Mouse (Mus musculus) midbrain, embryonic 13.5 days (tissue): ENCODE results near the gene Vmn1r55. TPM values are rescaled to one million over a fixed set of nuclear protein-coding genes. Genes with fewer than 3 reads are reported as not detected.

ENCODE experiments used
- ATAC-seq: fragments of 200-750 bp; cut with Nextera tagmentation; 2 replicates; pipeline ENCODE4 v1.8.0; 2017; ENCODE audit warnings: mild to moderate bottlenecking, moderate TSS enrichment, moderate library complexity
- H3K27ac ChIP-seq: fragments of 300-500 bp; sonication (generic); 2 replicates; pipeline ENCODE4 v1.5.1; 2015; ENCODE audit warnings: inconsistent platforms, mild to moderate bottlenecking, moderate library complexity
- H3K27me3 ChIP-seq: fragments of 300-500 bp; sonication (generic); 2 replicates; pipeline ENCODE4 v1.6.1; 2015; ENCODE audit warnings: mild to moderate bottlenecking, inconsistent platforms
- H3K36me3 ChIP-seq: fragments of 300-500 bp; sonication (generic); 2 replicates; pipeline ENCODE4 v1.6.1; 2015; ENCODE audit warnings: mild to moderate bottlenecking, inconsistent platforms
- H3K4me1 ChIP-seq: fragments of 300-500 bp; sonication (generic); replicated peaks from 2 replicates; pipeline ENCODE4 v1.6.1; 2015; ENCODE audit warnings: inconsistent platforms
- H3K4me2 ChIP-seq: fragments of 300-500 bp; sonication (generic); replicated peaks from 2 replicates; pipeline ENCODE4 v1.6.1; 2015; ENCODE audit warnings: moderate library complexity, mild to moderate bottlenecking, inconsistent platforms
- H3K4me3 ChIP-seq: fragments of 300-500 bp; sonication (generic); replicated peaks from 2 replicates; pipeline ENCODE4 v1.5.1; 2015; ENCODE audit warnings: mild to moderate bottlenecking, inconsistent platforms
- H3K9ac ChIP-seq: fragments of 300-500 bp; sonication (generic); replicated peaks from 2 replicates; pipeline ENCODE4 v1.6.1; 2015; ENCODE audit warnings: mild to moderate bottlenecking, inconsistent platforms
- H3K9me3 ChIP-seq: fragments of 300-500 bp; sonication (generic); 2 replicates; pipeline ENCODE4 v1.6.1; 2016; ENCODE audit warnings: mild to moderate bottlenecking, inconsistent platforms
- WGBS: fragments of 180-500 bp; shearing (Covaris S2); methylation state at CpG from one replicate; pipeline ENCODE4 v1.1.7; 2015; 5-methylcytosine and 5-hydroxymethylcytosine counted together
- polyA plus RNA-seq: library from polyadenylated mRNA; unstranded; fragments of >200 nt; fragmentation: Nextera tagmentation; extraction: Ambion mirVana; gene quantifications from 2 replicates; pipeline ENCODE4 v1.2.1, GENCODE M21; 2015

Gene Vmn1r55
- polyA plus RNA-seq, 1 experiment from 2014 or later = 0.01 TPM

DNA sequence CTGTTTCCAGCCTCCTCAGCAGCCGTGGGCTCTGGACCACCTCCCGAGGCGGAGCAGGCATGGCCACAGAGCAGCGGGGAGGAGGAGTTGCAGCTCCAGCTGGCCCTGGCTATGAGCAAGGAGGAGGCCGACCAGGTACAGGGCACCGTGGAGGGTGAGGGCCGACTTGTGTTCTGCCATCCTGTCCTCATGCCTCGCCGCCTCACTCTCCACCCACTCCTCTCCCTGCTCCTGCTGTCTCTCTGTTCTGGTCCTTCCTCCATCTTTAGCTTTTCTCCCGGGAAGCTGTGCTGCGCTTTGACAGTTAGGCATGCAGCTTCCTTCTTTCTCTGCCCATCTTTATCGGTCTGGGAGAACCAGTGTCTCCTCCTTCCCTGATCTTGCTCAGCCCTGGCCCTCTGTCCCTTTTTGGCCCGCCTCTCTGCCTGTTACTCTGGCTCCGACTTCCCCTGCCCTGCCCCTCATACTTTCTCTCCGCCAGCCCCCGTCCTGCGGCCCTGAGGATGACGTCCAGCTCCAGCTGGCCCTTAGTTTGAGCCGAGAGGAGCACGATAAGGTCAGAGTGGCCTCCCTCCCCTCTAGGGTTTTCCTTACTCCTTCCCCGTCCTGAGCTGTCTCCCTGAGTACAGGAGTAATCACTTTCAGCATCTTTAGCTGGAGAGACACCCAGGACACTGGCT is 56.5 kb downstream of the Vmn1r55 start:
- no peaks in the 10 kb centered on the region for H3K4me1 ChIP-seq
- no peak overlapping the region for H3K9ac ChIP-seq
- H3K27me3 ChIP-seq = no peaks in the 10 kb centered on the region
- WGBS = 87% methylated on average over 21 of the region's 21 CpGs
- no peaks in the 10 kb centered on the region for H3K9me3 ChIP-seq
- no peak overlapping the region for H3K4me3 ChIP-seq
- H3K27ac ChIP-seq = no peak overlapping the region
- no peak for ATAC-seq
- no peak overlapping the region for H3K4me2 ChIP-seq
- H3K36me3 ChIP-seq = peaks cover 89% of the 10 kb centered on the region

DNA sequence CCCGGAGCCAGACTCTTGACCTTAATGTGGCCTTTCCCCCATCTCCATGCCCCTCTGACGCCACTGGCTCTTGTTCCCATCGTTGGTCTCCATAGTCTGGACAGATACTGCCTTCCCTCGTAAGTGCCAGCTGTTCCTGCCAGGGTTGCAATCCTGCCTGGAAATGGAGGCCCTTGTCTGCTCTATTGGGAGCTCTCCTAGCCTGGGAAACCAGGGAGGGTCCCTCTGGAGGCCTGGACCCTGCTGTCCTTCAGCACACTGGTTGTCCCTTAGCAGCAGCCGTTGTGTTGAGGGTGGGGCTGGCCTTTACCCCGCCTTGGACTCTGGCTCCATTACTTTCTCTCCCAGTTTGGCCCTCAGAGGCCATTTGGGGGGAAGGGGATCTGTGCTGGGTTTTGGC is 57.1 kb downstream of the Vmn1r55 start:
- no peak overlapping the region for H3K4me2 ChIP-seq
- no peak overlapping the region for H3K9ac ChIP-seq
- 94% methylated on average over 6 of the region's 6 CpGs for WGBS
- no peaks in the 10 kb centered on the region for H3K9me3 ChIP-seq
- no peak overlapping the region for H3K27ac ChIP-seq
- H3K4me1 ChIP-seq = no peaks in the 10 kb centered on the region
- H3K27me3 ChIP-seq = no peaks in the 10 kb centered on the region
- no peak for ATAC-seq
- peaks cover 88% of the 10 kb centered on the region for H3K36me3 ChIP-seq
- no peak overlapping the region for H3K4me3 ChIP-seq

GRCm38 (mm10) chr7:5091008-5091728 is 58.3 kb downstream of the Vmn1r55 start:
- no peak overlapping the region for H3K9ac ChIP-seq
- H3K27me3 ChIP-seq = no peaks in the 10 kb centered on the region
- WGBS = 91% methylated on average over 15 of the region's 15 CpGs
- no peak overlapping the region for H3K27ac ChIP-seq
- H3K36me3 ChIP-seq = peaks cover 84% of the 10 kb centered on the region
- no peaks in the 10 kb centered on the region for H3K9me3 ChIP-seq
- no peak for ATAC-seq
- H3K4me2 ChIP-seq = no peak overlapping the region
- H3K4me1 ChIP-seq = no peaks in the 10 kb centered on the region
- no peak overlapping the region for H3K4me3 ChIP-seq

DNA sequence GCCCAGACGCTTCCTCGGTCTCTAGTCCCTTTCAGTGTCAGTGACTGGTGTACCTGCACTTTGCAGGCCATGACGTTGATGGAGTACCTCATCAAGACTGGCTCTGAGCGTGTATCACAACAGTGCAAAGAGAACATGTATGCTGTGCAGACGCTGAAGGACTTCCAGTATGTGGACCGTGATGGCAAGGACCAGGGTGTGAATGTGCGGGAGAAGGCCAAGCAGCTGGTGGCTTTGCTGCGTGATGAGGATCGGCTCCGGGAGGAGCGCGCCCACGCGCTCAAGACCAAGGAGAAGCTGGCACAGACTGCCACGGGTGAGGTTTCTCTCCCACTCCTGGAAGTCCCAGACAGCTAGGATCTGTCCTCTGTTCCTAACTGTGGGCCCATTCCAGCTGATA is 59.6 kb downstream of the Vmn1r55 start:
- H3K9me3 ChIP-seq = no peaks in the 10 kb centered on the region
- peaks cover 79% of the 10 kb centered on the region for H3K36me3 ChIP-seq
- H3K27me3 ChIP-seq = no peaks in the 10 kb centered on the region
- H3K27ac ChIP-seq = no peak overlapping the region
- H3K9ac ChIP-seq = no peak overlapping the region
- WGBS = 97% methylated on average over 15 of the region's 15 CpGs
- H3K4me3 ChIP-seq = no peak overlapping the region
- no peak for ATAC-seq
- H3K4me2 ChIP-seq = no peak overlapping the region
- 0 out of 2 replicates have a peak, but pooled peaks cover 3% of the 10 kb centered on the region for H3K4me1 ChIP-seq

- Histone ChIP-seq H3K27ac (no peak overlapping the region), H3K4me3 (no peak overlapping the region), H3K4me2 (no peak overlapping the region), H3K9me3 (no peaks in the 10 kb centered on the region), H3K9ac (no peak overlapping the region), H3K27me3 (no peaks in the 10 kb centered on the region), H3K36me3 (peaks cover 73% of the 10 kb centered on the region), H3K4me1 (0 out of 2 replicates have a peak, but pooled peaks cover 3% of the 10 kb centered on the region)
- WGBS = 93% methylated on average over 4 of the region's 4 CpGs
- no peak for ATAC-seq
Observed at GRCm38 (mm10) chr7:5087886-5088285, 61.6 kb downstream of the Vmn1r55 start.

GRCm38 (mm10) chr7:5086921-5087440 is 62.5 kb downstream of the Vmn1r55 start:
- Histone ChIP-seq H3K4me2 (no peak overlapping the region), H3K27ac (no peak overlapping the region), H3K4me3 (no peak overlapping the region), H3K9me3 (no peaks in the 10 kb centered on the region), H3K36me3 (peaks cover 69% of the 10 kb centered on the region), H3K9ac (no peak overlapping the region), H3K27me3 (no peaks in the 10 kb centered on the region), H3K4me1 (peaks cover 10% of the 10 kb centered on the region)
- 81% methylated on average over 5 of the region's 5 CpGs for WGBS
- ATAC-seq = no peak

DNA sequence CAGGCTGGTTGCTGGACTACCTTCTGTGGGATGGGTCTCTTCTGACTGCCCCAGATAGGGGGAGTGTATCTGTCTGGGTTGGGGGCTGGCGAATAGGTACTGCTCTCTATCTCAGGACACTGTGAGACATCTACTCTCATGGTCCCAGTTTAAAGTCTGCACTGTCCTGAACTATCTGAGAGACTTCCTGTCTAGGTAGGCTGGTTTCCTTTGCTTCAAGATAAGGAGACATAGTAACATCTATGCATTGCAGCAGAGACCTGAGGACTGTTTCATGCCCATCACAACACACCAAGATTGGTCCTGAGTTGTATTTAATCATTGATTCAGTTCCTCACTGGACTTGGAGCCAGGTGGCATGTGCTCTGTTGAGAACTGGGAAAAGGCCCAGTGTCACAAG is 64.0 kb downstream of the Vmn1r55 start:
- H3K9ac ChIP-seq = no peak overlapping the region
- no peak overlapping the region for H3K27ac ChIP-seq
- H3K36me3 ChIP-seq = peaks cover 57% of the 10 kb centered on the region
- no peak overlapping the region for H3K4me3 ChIP-seq
- 0 out of 2 replicates have a peak, but pooled peaks have one; percentile 11 for ATAC-seq
- H3K9me3 ChIP-seq = no peaks in the 10 kb centered on the region
- no peak overlapping the region for H3K4me2 ChIP-seq
- 95% methylated on average over 1 of the region's 1 CpGs for WGBS
- peaks cover 25% of the 10 kb centered on the region for H3K4me1 ChIP-seq
- H3K27me3 ChIP-seq = no peaks in the 10 kb centered on the region

- WGBS = 94% methylated on average over 18 of the region's 18 CpGs
- no peak overlapping the region for H3K9ac ChIP-seq
- H3K4me3 ChIP-seq = no peak overlapping the region
- peaks cover 51% of the 10 kb centered on the region for H3K36me3 ChIP-seq
- no peaks in the 10 kb centered on the region for H3K9me3 ChIP-seq
- no peaks in the 10 kb centered on the region for H3K27me3 ChIP-seq
- H3K4me1 ChIP-seq = peaks cover 28% of the 10 kb centered on the region
- H3K4me2 ChIP-seq = no peak overlapping the region
- no peak for ATAC-seq
- H3K27ac ChIP-seq = no peak overlapping the region
Observed at GRCm38 (mm10) chr7:5083325-5084105, 66.0 kb downstream of the Vmn1r55 start.

DNA sequence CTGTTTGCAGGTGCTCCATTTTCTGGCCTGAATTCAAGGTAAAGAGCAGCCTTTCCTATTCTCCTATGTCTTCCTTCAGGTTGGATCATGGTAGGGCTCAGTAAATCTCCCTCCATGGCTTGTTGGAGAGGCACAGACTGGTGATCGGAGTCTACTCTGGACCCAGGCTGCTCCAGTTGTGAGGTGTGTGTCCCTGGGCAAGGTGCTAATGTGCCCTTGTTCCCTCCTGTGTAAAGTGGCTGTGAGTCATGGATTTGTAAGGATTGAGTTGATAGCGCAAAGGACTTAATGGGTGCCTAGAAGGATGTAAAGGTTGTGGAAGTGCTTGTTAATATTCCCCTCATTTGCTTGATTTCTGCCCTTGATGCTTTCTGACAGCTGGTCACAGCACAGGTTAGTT is 67.5 kb downstream of the Vmn1r55 start:
- Histone ChIP-seq H3K36me3 (peaks cover 51% of the 10 kb centered on the region), H3K9ac (no peak overlapping the region), H3K4me2 (peak overlapping the region; percentile 95), H3K27ac (no peak overlapping the region), H3K9me3 (no peaks in the 10 kb centered on the region), H3K4me1 (peaks cover 28% of the 10 kb centered on the region), H3K27me3 (no peaks in the 10 kb centered on the region), H3K4me3 (peak overlapping the region; percentile 0; the same call in 1 of the 2 replicates)
- WGBS = 98% methylated on average over 2 of the region's 2 CpGs
- ATAC-seq = no peak

- H3K4me3 ChIP-seq = peak overlapping the region; percentile 98
- peak overlapping the region; percentile 96 for H3K9ac ChIP-seq
- peaks cover 54% of the 10 kb centered on the region for H3K36me3 ChIP-seq
- no peak for ATAC-seq
- H3K27ac ChIP-seq = no peak overlapping the region
- H3K9me3 ChIP-seq = no peaks in the 10 kb centered on the region
- H3K4me2 ChIP-seq = peak overlapping the region; percentile 95
- H3K4me1 ChIP-seq = peaks cover 28% of the 10 kb centered on the region
- WGBS = 75% methylated on average over 6 of the region's 6 CpGs
- no peaks in the 10 kb centered on the region for H3K27me3 ChIP-seq
Observed at GRCm38 (mm10) chr7:5081241-5081640, 68.2 kb downstream of the Vmn1r55 start.

DNA sequence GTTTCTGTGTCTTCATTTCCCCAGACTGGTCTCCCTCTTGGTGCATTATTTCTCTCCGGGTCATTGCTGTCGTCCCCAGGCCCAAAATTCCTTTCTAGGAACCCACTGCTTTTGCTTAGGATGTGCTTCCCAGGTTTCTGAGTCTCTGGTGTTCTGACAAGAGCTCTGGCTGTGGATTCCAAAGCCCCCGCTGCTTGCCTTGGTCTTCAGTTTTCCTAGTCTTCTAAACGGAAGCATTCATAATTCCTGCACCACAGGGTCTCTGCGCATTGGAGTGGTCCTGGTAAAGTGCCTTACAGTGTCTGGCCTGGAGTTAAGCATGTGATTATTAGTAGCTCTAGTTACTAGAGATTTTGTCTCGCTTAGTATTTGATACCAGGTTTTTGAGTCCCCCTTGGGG is 68.7 kb downstream of the Vmn1r55 start:
- Histone ChIP-seq H3K9me3 (no peaks in the 10 kb centered on the region), H3K9ac (peak overlapping the region; percentile 96), H3K36me3 (peaks cover 53% of the 10 kb centered on the region), H3K27ac (peak overlapping the region; percentile 90; the same call in 1 of the 2 replicates), H3K4me2 (peak overlapping the region; percentile 95), H3K27me3 (no peaks in the 10 kb centered on the region), H3K4me1 (peaks cover 28% of the 10 kb centered on the region), H3K4me3 (peak overlapping the region; percentile 98)
- ATAC-seq = no peak
- WGBS = 20% methylated on average over 6 of the region's 6 CpGs
